Mouse (Mus musculus): ENCODE results near the gene Gm45062. TPM values are rescaled to one million over a fixed set of nuclear protein-coding genes. Genes with fewer than 3 reads are reported as not detected.

Gm45062 gene
- polyA plus RNA-seq, 1 experiment, result not detected

DNA sequence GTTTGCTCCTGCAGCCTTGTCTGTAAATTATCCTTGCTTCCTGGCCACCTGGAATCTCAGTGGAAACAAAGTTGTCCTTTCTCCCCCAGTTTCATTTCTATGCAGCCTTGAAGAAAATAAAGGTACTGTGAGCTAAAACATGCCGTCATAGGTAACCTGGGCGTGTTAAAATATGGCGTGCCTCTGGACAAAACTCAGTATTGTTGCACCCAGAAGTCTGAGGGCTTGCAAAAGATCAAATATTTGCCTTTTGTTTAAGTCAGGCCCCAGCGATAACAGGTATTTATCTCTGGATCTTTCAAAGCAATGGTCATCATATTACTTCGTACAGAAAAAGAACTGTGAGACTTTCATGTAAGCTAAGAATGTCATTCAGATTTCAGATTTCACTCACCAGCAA is 206.7 kb downstream of the Gm45062 start:
- TF ChIP-seq CTCF (IDR thresholded peaks at IDR 0.05; ENCODE audit: insufficient read depth, low read depth, low read length) (no peak), POLR2A (IDR thresholded peaks at IDR 0.05; ENCODE audit: insufficient read depth, low read depth, low read length) (no peak)
- no peak overlapping the region for H3K27ac ChIP-seq (ENCODE audit: insufficient read depth, low read depth, low read length)
- no peak overlapping the region for H3K4me3 ChIP-seq (ENCODE audit: insufficient read depth, low read depth, low read length)
- H3K4me1 ChIP-seq (ENCODE audit: control insufficient read depth, insufficient read depth, low read length), result no peaks in the 10 kb centered on the region
- WGBS, result 98% methylated on average over 5 of the region's 5 CpGs

DNA sequence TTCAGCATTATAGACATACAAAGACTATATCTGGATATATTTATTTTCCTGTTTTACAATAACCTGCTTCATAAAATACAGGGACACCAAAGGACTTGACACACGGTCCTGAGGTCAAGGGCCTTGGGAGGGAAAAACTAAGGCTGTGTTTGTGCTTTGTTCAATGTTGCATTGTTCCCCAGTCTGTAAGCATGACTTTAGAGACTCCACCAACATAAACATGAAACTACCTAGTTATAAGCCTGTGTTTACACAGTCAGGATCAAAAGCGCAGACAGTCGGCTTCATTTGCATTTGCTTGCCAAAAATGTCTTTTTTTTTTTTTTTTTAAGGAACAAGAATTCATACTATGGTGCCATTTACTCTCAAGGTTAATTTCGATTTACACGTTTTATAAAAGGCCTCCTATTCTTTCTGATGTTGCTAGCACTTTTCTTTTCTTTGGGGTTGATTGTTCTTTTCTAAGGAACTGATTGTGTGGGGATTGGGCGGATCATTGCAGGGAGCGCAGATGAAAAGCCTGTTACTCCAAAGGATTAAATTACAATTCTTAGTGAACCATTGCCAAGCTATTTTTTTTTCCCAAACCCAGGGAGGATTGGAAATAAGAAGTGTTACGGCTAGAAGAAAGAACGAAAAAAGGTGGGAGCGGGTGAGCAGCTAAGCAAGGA is 208.6 kb downstream of the Gm45062 start:
- Histone ChIP-seq H3K4me3 (ENCODE audit: insufficient read depth, low read depth, low read length) (no peak overlapping the region), H3K27ac (ENCODE audit: insufficient read depth, low read depth, low read length) (no peak overlapping the region), H3K4me1 (ENCODE audit: control insufficient read depth, insufficient read depth, low read length) (no peaks in the 10 kb centered on the region)
- WGBS, result 39% methylated on average over 10 of the region's 10 CpGs
- no peak for TF ChIP-seq POLR2A (IDR thresholded peaks at IDR 0.05; ENCODE audit: insufficient read depth, low read depth, low read length)
- TF ChIP-seq CTCF (IDR thresholded peaks at IDR 0.05; ENCODE audit: insufficient read depth, low read depth, low read length), result no peak

- H3K4me1 ChIP-seq (ENCODE audit: control insufficient read depth, insufficient read depth, low read length), result no peaks in the 10 kb centered on the region
- TF ChIP-seq CTCF (IDR thresholded peaks at IDR 0.05; ENCODE audit: insufficient read depth, low read depth, low read length) (no peak), POLR2A (IDR thresholded peaks at IDR 0.05; ENCODE audit: insufficient read depth, low read depth, low read length) (no peak)
- WGBS, result 93% methylated on average over 3 of the region's 3 CpGs
- no peak overlapping the region for H3K27ac ChIP-seq (ENCODE audit: insufficient read depth, low read depth, low read length)
- no peak overlapping the region for H3K4me3 ChIP-seq (ENCODE audit: insufficient read depth, low read depth, low read length)
Measured at GRCm38 (mm10) chr6:8469918-8470317, 210.7 kb downstream of the Gm45062 start.

DNA sequence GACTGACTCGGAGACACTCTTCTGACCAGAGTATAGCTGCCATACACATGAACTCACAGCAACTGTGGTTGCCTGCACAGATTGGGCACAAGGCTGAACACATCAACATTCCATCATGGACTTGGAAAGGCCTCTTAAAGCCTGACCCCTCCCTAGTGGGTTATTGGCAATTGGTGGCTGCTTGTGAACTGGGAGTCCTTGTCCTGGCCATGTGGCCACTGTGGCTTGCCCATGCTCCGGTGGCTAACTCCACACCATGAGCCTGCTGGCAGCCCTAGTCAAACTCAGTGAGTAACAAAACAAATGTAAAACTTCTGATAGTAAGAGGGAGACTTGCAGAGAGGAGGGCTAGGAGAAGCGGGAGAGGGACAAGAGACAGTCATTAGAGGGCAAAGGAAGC is 212.9 kb downstream of the Gm45062 start:
- TF ChIP-seq CTCF (IDR thresholded peaks at IDR 0.05; ENCODE audit: insufficient read depth, low read depth, low read length) (no peak), POLR2A (IDR thresholded peaks at IDR 0.05; ENCODE audit: insufficient read depth, low read depth, low read length) (no peak)
- Histone ChIP-seq H3K4me3 (ENCODE audit: insufficient read depth, low read depth, low read length) (no peak overlapping the region), H3K27ac (ENCODE audit: insufficient read depth, low read depth, low read length) (no peak overlapping the region), H3K4me1 (ENCODE audit: control insufficient read depth, insufficient read depth, low read length) (no peaks in the 10 kb centered on the region)
- 91% methylated on average over 3 of the region's 3 CpGs for WGBS

DNA sequence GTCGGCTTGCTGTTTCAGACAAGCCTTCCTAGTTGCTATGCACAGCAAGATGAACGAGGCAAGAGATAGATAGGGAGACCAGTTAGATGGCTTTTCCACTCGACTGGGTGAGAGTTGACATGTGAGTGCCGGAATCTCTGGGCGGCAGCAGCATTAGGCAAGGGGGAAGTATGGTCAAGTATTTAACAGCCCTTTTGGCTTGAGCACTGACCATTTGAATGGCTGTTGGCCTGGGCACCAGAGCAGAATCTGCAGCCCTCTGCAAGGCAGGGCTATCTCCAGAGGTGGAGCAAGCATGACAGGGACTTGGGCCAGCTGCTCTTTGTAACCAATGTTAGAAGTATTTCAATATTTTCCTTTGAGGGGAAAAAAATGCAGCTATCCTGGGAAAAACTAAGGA is 213.7 kb downstream of the Gm45062 start:
- Histone ChIP-seq H3K4me3 (ENCODE audit: insufficient read depth, low read depth, low read length) (no peak overlapping the region), H3K4me1 (ENCODE audit: control insufficient read depth, insufficient read depth, low read length) (no peaks in the 10 kb centered on the region), H3K27ac (ENCODE audit: insufficient read depth, low read depth, low read length) (no peak overlapping the region)
- no peak for TF ChIP-seq POLR2A (IDR thresholded peaks at IDR 0.05; ENCODE audit: insufficient read depth, low read depth, low read length)
- no peak for TF ChIP-seq CTCF (IDR thresholded peaks at IDR 0.05; ENCODE audit: insufficient read depth, low read depth, low read length)
- WGBS, result 87% methylated on average over 5 of the region's 5 CpGs

GRCm38 (mm10) chr6:8473498-8473897 is 214.2 kb downstream of the Gm45062 start:
- TF ChIP-seq POLR2A (IDR thresholded peaks at IDR 0.05; ENCODE audit: insufficient read depth, low read depth, low read length) (no peak), CTCF (IDR thresholded peaks at IDR 0.05; ENCODE audit: insufficient read depth, low read depth, low read length) (no peak)
- Histone ChIP-seq H3K4me1 (ENCODE audit: control insufficient read depth, insufficient read depth, low read length) (no peaks in the 10 kb centered on the region), H3K27ac (ENCODE audit: insufficient read depth, low read depth, low read length) (no peak overlapping the region), H3K4me3 (ENCODE audit: insufficient read depth, low read depth, low read length) (no peak overlapping the region)
- WGBS, result 40% methylated on average over 5 of the region's 5 CpGs

GRCm38 (mm10) chr6:8474316-8474715 is 215.1 kb downstream of the Gm45062 start:
- no peak overlapping the region for H3K27ac ChIP-seq (ENCODE audit: insufficient read depth, low read depth, low read length)
- WGBS, result 91% methylated on average over 3 of the region's 3 CpGs
- no peaks in the 10 kb centered on the region for H3K4me1 ChIP-seq (ENCODE audit: control insufficient read depth, insufficient read depth, low read length)
- no peak overlapping the region for H3K4me3 ChIP-seq (ENCODE audit: insufficient read depth, low read depth, low read length)
- TF ChIP-seq CTCF (IDR thresholded peaks at IDR 0.05; ENCODE audit: insufficient read depth, low read depth, low read length) (no peak), POLR2A (IDR thresholded peaks at IDR 0.05; ENCODE audit: insufficient read depth, low read depth, low read length) (no peak)

GRCm38 (mm10) chr6:8474820-8475219 is 215.6 kb downstream of the Gm45062 start:
- 86% methylated on average over 4 of the region's 4 CpGs for WGBS
- no peak overlapping the region for H3K4me3 ChIP-seq (ENCODE audit: insufficient read depth, low read depth, low read length)
- no peaks in the 10 kb centered on the region for H3K4me1 ChIP-seq (ENCODE audit: control insufficient read depth, insufficient read depth, low read length)
- no peak for TF ChIP-seq POLR2A (IDR thresholded peaks at IDR 0.05; ENCODE audit: insufficient read depth, low read depth, low read length)
- TF ChIP-seq CTCF (IDR thresholded peaks at IDR 0.05; ENCODE audit: insufficient read depth, low read depth, low read length), result no peak
- H3K27ac ChIP-seq (ENCODE audit: insufficient read depth, low read depth, low read length), result no peak overlapping the region

- H3K27ac ChIP-seq (ENCODE audit: insufficient read depth, low read depth, low read length), result no peak overlapping the region
- no peak overlapping the region for H3K4me3 ChIP-seq (ENCODE audit: insufficient read depth, low read depth, low read length)
- 89% methylated on average over 1 of the region's 1 CpGs for WGBS
- H3K4me1 ChIP-seq (ENCODE audit: control insufficient read depth, insufficient read depth, low read length), result no peaks in the 10 kb centered on the region
- TF ChIP-seq POLR2A (IDR thresholded peaks at IDR 0.05; ENCODE audit: insufficient read depth, low read depth, low read length) (no peak), CTCF (IDR thresholded peaks at IDR 0.05; ENCODE audit: insufficient read depth, low read depth, low read length) (no peak)
Measured at GRCm38 (mm10) chr6:8479176-8479575, 219.9 kb downstream of the Gm45062 start.
